Mouse (Mus musculus) kidney, postnatal 25 days (tissue): ENCODE results near the gene Nrxn3.

Experiments used
- DNase-seq, 2 experiments: peaks; one replicate each; pipeline ENCODE4 v3.0.0; 2021; ENCODE audit warnings: mixed read lengths in 2 of 2

Gene Nrxn3

DNA sequence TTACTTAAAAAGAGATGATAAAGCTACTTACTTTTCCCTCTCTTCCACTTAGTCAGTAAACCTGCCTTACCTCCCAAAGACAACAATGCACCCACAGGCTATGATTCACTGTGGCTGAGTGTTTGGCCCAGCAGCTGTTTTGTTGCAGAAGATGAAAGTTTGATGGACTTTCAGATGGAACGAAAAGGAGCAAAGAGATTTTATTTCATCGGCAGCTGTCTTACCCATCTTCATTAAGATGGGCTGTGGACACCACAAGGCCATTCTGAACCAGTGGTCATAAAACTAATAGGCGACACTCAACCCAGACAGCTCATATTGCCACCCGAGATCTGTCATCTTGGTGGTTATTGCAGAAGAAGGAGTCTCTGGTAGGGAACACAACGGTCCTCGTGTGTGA, 1108.6 kb downstream of the Nrxn3 start:
- no peak for DNase-seq

DNA sequence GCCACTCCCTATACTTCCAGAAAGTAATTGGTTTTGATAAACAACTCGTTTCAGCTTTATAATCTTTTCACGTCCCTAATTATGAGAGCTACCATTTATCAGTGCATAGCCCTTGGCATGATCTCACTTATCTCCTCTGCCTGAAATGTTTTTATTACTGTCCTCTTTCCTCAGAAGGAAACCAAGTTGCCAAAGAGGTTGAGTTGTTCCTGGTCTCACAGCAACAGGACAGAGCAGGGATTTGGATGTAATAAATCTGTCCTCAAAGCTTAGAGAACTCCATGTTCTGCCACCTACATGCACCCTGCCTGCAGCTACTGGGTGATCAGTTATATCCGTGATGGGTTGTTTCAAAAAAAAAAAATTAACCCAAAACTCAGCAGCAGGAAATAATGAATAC, 1113.6 kb downstream of the Nrxn3 start:
- no peak for DNase-seq

- no peak for DNase-seq
These were observed 1120.2 kb downstream of the Nrxn3 start for GRCm38 (mm10) chr12:89842861-89843260.

- no peak for DNase-seq
These were observed 1125.4 kb downstream of the Nrxn3 start for GRCm38 (mm10) chr12:89848116-89848515.

GRCm38 (mm10) chr12:89854355-89854754, 1131.7 kb downstream of the Nrxn3 start:
- no peak for DNase-seq

DNA sequence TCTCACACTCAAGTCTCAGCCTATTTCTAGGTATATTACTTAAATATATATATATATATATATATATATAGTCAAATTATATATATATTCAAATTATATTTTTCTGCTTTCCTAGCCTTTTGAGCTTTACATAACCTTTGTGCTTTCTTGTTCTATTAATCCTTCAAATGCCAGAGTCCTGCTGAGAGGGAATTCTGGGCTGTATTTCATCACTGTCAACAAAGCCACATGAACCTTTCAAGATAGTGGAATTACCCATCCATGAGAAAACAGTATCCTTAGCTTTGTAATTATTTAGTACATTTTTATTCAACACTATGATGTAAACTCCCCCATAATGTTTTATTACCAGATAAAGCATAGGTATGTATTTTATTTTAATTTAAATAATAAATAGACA, 1144.4 kb downstream of the Nrxn3 start:
- no peak for DNase-seq

GRCm38 (mm10) chr12:89882617-89883370, 1160.1 kb downstream of the Nrxn3 start:
- DNase-seq: no peak

DNA sequence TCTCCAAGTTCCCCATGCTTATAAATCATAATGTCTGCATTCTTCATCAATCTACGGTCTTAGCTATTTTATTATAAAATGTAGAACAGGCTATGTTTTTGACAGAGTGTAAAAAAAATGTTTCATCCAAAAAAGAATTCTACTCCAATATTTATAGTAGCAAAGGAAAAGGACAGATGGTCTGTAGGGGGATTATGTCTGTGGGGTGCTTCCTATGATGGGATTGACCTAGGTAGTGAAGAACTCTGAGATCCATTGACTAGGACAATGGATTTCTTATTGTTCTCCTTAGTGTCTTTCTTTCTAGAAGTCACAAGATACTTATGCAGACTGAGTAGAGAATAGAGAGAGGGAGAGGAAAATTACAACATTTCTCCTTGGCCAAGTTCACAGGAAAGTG, 1161.9 kb downstream of the Nrxn3 start:
- DNase-seq: no peak

DNA sequence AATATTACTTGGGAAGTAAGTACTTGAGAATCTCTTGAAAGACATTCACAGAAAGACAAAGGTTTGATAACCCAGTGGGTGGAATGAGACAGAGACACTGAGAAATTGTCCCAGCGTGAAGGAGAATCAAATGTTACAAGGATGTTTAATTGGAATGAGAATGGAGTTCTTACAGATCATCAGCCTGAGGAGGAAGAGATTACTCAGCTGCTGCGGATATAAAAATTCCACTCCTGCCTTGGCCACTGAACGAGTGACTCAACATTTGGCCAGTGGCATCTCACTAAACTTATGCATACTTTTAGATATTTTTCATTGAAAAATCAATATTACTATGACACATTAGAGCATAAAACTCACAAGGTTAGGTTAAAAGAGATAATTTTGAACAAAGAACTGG, 1166.0 kb downstream of the Nrxn3 start:
- DNase-seq: no peak

DNA sequence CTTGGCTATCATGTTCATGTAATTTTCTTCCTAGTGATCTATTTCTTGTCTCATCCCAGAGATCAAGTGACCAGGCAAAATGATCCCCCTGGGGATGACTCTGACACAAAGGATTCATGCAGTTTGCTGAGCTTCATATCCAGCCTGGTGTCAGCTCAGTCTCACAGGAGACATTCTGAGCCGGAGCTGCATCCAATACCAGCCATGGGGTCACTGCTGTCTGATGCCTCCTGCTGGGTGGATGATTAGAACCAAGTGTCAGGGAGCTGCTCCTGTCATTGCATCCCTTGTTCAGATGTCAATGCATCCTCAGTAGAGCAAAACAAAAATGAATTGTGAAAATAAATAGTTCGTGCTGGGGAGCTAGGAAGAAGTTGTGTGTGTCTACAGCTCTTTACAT, 1174.2 kb downstream of the Nrxn3 start:
- DNase-seq: no peak

GRCm38 (mm10) chr12:89909578-89909977, 1186.9 kb downstream of the Nrxn3 start:
- DNase-seq: no peak

GRCm38 (mm10) chr12:89918138-89918829, 1195.6 kb downstream of the Nrxn3 start:
- no peak for DNase-seq

DNA sequence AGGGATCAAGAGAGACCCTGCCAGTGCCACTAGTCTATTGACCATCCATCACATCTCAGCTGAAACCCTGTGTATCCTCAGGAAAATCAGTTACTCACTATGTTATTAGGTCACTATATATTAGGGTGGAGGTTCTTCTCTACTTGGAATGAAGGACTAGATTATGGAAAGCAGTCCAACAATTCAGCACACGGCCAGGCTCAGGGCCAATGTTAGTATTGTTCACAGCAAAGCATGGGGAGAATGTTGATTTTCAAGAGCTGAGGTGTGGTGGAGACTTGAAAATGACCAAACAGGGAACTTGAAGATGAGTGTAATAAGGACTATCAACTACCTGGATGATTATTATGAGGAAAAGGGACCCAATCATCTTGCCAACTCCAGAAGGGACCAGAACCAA, 1209.7 kb downstream of the Nrxn3 start:
- no peak for DNase-seq

DNA sequence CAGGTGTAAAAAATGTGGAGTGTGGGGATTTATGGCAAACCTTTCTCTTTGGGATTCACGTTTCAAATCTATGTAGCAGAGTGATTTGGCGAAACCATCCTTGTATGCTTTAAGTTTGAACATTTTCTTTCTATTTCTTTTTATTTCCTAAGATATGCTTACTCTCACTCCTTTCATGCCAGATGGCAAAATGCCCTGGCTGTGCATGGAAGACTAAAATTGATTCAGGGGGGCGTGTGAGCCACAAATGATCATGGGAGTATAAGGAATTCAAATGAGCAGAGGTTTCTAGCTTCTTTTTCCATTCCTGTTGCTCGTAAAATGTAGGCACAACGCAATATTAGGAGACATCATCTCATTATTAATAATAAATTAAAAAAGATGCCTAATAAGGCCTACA, 1211.0 kb downstream of the Nrxn3 start:
- no peak for DNase-seq

GRCm38 (mm10) chr12:89940746-89941145, 1218.1 kb downstream of the Nrxn3 start:
- DNase-seq: no peak

- DNase-seq: peak in 1 of 2 experiments; percentile 27
These were observed 1223.3 kb downstream of the Nrxn3 start for GRCm38 (mm10) chr12:89945911-89946502.

- no peak for DNase-seq
These were observed 1223.8 kb downstream of the Nrxn3 start for GRCm38 (mm10) chr12:89946522-89946921.

DNA sequence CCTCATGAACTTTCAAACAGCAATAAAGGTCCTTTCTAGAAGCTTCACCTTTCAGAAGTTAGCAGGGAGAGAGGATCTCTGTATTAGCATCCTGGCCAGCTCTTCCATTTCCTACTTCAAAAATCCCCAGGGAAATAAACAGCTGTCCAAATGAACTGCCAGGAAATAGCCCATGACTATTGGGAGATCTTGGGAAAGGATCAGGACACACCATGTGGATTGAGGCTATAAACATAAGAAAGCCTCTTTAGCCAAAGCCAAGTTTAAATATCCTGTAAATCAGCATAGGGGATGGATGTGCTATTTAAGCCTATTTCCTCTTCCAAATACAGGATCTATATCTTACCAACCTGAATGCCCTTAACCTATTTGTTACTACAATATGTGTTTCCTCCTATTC, 1230.6 kb downstream of the Nrxn3 start:
- DNase-seq: no peak

GRCm38 (mm10) chr12:89953649-89954048, 1231.0 kb downstream of the Nrxn3 start:
- no peak for DNase-seq

DNA sequence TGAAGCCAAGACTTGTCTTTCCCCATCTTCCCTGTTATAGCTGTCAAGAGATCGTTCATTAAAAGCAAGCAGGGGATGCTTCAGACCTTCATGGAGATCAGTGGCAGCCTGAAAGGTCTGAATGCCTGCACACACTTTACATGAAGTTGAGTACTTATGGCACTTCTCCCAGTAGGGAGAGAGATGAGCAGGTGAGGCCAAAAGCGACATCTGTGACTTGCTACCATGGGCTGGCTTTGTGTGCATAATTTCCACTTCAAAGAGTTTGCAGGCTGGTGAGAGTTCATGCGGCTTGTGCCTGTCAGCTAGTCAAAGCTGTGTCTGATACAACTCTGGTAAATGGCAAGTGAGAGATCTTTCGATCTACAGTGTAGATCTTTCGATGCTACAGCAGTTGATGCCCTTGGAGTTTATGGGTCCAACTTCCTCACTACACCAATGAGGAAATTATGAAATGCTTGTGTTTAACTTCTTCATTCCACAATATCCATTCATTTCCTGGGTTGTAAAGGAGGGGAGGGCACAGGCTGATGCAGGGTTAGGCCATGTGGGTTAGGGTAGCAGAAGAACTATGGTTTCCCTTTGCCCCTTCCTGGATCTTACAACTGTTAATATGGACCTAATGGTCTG, 1231.9 kb downstream of the Nrxn3 start:
- DNase-seq: no peak

DNA sequence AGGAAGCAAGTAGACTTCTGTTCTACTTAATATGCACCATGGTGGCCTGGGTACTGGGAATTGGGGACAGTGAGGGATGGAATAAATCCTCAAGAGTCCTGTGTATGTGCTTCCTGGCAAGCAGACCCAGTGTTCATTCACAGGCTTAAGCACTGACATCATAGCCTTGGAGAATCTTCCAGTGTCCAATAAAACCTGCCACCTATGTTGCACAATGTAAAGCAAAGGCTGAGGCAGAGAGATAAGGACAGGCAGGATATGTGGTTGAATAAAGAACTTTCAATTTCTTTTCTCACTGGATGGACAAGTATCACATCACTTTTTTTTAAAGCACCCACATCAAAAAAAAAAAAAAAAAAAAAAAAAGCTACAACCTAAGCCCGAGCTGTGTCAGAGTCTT, 1240.4 kb downstream of the Nrxn3 start:
- no peak for DNase-seq

DNA sequence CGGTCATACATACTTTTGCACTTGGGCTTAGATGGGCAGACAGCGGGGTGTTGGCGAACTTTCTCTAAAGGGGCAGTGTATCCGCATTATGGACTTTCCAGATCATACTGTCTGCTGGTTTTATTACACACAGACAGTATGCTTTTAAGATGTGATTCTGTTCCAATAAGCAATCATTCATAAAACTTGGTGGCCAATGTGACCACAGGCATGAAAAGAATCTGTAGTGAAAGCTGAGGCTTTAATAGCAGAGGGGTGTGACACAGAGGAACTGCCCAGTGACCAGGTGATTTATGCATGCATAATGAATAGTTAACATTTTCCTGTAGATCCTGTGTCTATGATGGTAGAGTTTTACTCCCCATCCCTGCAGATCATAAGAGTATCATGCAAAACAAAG, 1254.0 kb downstream of the Nrxn3 start:
- DNase-seq: no peak

- no peak for DNase-seq
These were observed 1254.8 kb downstream of the Nrxn3 start for GRCm38 (mm10) chr12:89977479-89977878.

- no peak for DNase-seq
These were observed 1256.5 kb downstream of the Nrxn3 start for GRCm38 (mm10) chr12:89979190-89979589.
